Mouse (Mus musculus) heart, adult 11 months (tissue): ENCODE results near the gene Cbarp.

Experiments used
- DNase-seq: peaks from one replicate; pipeline ENCODE4 v3.0.0; 2022

Cbarp gene

DNA sequence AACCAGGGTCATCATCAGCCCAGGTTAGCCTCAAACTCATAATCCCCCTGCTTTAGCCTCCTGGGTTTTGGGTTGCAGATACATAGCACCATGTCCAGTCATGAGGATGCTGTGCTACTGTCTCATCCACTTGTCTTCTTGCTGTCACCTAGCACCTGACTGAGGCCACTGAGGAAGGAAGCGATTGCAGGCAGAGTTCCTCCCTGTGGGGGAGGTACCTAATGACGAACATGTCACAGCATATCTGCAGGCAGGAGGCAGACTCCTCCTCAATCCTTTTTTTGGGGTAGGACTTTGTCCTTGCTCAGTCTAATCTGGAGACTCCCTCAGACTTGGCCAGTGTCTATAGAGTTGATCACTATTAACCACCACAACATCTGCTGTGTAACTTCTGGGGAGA lies 19.0 kb downstream of the Cbarp start:
- DNase-seq: no peak

DNA sequence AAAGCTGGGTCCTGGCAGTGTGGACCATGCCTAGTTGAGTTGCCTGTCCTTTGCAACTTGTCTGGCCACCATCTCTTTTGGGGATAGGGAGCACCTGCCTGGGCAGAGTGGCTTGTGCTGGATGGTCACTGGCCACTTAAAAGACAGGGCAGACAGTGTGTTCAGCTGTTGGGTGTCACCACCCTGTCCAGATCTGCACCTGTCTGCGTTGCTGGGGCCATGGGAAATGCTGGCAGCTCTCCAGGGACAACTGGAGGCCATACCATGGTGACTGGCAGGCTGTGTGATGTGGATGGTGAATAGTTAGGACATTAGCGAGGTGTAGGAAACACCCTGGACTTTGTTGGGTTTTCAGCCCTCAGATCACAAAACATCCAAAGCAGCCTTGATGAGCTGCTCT lies 20.5 kb downstream of the Cbarp start:
- no peak for DNase-seq

DNA sequence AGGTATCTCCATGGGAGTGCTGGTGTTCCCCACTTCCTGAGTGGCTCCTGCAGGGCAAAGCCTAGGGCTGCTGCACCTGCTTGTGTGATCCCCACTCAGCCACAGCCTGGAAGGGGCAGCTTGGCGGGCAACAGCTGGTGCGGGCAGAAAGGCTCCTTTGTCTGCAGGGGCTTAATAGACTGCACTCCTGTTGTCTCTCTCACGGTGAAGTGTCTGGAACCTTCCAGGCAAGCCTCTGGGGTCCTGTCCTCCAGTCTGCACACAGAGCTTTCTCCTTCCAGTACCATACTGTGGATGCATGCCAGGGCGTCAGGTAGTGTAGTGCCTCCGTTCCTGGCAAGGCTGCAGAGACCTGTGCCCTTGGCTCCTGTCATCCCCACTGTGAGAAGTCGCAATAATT lies 22.1 kb downstream of the Cbarp start:
- no peak for DNase-seq

DNA sequence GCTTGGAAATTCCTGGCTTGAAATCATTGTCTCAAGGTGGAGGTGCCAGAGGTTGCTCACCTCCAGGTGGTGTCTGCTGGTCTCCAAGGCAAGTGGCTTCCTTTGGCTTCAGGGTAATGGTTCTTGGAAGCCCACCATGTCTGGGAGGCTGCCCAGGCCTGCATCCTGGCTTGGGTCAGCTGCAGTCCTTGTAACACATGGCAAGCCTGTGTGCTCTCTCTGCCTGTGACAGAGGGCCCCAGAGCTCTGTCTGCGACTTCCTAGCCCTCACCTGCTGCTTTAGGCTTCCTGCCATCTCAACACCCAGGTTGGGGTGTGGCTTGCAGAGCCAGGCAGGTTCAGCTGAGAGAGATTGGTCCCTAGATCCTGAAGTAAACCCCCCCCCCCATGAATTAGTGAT lies 22.9 kb downstream of the Cbarp start:
- peak; percentile 96 for DNase-seq

DNA sequence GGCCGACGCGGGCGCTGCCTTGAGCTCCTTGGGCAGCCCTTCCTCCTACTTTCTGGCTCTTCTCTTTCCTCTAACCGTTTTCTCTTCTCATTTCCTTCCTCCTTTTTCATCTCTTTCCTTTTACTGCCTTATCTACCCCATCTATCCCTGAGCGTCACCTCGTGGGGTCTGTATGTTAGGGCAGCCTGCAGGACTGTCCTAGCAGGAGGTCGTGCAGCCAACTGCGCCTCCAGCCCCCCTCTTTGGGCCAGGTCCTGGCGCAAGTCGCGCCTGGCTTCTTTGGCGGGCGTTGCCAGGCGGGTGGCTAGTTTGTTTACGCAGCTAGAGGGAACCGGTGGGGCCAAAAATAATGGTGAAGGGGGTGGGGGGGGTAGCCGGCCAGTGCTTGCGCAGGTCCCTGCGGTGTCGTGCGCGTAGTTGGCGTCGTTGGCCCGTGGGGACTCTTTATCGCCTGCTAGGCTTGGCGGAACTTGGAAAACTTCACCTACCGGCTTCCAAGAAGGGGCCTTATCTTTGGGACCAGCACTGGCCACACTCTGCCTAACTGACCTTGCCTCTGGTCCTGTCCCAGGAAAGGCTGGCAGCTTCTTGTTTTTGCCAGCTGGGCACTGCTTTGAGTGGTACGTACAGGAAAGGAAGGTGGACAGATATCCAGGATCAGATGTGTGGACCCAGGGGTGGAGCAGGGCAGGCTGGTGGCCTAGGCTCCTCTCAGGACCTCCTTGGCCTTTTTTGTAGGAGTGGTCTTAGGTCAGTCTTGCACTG lies 23.5 kb downstream of the Cbarp start:
- peak; percentile 98 for DNase-seq

DNA sequence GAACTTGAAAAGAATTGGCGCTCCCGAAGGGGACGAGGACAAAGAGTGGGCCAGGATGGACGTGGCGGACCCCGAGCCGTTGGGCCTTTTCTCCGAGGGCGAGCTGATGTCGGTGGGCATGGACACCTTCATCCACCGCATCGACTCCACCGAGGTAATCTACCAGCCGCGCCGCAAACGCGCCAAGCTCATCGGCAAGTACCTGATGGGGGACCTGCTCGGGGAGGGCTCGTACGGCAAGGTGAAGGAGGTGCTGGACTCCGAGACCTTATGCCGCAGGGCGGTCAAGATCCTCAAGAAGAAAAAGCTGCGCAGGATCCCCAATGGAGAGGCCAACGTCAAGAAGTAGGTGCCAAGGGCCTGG lies 24.1 kb downstream of the Cbarp start:
- DNase-seq: no peak

DNA sequence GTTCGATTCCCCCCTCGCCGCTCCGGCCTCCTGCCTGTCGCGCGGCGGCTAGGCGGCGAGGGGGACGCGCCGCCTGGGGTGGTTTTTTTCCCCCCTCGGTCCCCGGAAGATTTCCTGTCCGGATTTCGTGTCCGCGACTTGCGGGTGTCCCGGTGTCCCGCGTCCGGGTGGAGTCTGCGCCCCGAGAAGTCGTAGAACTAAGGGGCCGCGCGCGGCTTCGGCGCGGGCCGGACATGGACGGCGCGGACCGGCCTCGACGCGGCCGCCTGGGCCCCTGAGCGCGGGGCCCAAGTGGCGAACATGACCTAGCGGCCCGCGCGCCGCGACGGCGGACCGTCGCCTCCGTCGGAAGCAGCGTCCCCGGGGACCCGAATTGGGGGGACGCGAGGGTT lies 24.7 kb downstream of the Cbarp start:
- DNase-seq: no peak

DNA sequence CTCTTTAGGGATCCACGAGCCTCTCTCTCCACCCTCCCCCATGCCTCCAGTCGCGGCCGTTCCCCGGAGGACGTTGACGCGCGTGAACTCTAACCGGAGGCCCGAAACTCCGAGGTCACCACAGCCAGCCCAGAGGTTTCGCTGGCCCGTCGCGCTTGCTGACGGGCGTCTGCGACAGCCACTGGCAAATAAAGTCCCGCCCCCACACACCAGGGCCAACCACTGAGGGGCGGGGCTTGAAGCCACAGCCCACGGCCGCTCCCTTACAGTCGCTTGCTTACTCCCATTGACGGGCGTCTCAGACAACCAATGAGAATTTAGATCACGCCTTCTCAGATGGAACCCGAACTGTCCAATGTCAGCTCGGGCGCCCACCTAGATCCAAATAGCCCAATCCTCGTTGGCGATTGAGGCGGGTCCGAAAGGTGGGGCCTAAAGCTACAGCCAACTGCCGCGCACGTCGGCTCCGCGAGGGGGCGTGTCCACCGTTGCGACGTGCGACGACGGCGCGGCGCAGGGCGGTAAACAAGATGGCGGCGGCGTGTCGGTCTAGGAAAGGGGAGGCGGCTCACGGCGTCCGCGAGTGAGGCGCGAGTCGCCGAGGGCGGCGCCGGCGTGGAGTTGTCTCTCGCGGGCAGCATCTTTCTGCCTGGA lies 25.2 kb downstream of the Cbarp start, which contains the start of gene Stk11:
Gene Stk11 (plus strand): TSS at position 514 of the 654 bp plus-strand sequence.
- peak; percentile 100 for DNase-seq

DNA sequence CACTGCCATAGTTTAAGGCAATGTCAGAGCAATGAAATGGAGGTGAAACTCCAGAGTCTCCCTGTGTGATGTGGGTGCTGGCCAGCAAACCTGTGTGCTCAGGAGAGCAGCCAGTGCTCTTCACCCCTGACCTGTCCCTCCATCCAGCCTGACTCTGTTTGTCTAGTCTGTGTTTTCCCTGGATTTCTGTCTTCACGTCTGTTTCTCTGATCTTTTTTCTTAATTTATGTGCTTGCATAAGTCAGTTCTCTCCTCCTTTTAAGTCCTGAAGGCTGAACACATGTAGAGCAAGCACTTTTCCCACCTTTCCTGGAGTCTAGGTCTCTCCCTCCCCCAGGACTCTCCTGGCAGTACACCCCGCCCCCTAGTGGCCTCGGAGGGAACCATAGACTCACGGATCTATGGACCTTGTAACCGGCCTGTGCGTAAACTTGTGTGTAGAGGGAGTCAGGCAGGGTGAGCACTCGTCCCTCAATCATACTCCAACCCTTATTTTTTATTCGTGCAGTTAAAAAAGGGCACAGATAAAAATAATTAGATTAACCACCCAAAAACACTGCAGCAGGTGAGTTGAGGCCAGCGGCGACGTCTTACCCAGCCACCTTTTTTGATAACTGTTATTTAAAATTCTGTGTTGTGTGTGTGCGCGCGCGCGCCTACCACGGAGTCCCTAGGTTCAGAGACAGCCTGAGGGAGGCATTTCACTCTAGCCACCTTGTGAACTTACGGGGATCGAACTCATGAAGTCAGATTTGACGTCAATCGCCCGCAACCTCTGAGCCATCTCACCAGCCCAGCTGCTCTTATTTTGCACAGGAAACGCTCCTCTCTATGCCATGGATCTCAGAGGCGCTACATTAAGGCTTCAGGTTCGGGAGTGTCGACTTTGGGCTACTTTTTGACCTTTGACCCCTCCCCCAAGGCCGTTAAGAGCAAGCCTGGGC lies 26.0 kb downstream of the Cbarp start:
- peak; percentile 99 for DNase-seq

DNA sequence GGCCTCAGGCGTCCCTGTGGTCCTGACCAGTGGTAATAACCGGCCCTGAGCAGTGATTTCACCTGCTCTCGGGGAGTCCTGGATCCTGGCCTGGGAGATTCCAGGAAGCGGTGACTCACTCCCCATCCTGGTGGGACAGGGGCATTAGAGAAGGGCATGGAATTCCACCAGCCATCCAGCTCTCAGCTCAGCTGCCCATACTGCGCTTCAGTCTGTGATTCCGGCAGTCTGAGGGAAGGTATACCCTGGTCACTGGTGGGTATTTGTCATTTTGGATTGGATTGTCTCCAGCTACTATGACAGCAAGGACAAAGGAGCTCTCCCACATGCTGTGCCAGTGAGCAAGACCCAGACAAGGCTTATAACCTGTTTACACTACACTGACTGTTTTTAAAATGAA lies 33.0 kb downstream of the Cbarp start:
- DNase-seq: no peak

DNA sequence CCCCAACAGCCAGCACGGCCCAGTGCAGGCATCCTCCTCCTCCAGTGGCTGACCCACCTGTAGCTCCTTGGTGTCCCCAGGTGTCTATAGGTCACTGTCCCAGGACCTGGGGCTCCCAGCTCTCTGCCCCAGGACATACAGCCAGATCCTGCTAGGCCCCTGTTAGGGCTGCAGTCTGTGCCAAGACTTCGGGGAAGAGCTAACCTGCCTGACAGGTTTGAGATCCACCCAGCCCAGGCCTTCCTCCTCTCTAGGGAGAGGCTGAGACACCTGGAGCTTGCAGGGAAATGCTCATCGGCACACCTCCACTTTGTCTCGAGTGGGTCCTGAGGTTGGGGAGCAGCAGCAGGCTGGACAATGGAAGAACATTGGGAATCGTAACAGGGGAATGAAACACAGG lies 34.7 kb downstream of the Cbarp start:
- no peak for DNase-seq

DNA sequence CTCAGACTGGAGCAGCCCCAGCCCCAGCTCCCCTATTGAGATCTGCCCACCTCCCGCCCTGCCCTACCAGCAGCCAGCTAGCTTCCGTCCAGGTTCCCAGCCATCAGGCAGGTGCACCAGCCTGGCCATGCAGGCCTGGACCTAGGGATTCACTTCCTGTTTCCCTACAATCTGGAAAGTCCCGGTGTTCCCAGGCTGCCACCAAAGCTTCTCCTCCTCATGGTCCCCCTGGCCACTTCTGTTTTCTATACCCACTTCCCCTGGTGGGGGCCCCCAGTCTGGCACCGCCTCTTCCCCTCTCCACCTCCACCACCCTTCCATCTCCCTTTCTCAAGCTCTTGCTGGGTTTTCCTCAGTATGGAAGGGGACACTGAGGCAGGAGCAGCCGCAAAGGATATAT lies 35.2 kb downstream of the Cbarp start, which contains the start of gene Sbno2:
Gene Sbno2 (minus strand): TSS at position 112 of the 400 bp plus-strand sequence.
- peak; percentile 95 for DNase-seq

DNA sequence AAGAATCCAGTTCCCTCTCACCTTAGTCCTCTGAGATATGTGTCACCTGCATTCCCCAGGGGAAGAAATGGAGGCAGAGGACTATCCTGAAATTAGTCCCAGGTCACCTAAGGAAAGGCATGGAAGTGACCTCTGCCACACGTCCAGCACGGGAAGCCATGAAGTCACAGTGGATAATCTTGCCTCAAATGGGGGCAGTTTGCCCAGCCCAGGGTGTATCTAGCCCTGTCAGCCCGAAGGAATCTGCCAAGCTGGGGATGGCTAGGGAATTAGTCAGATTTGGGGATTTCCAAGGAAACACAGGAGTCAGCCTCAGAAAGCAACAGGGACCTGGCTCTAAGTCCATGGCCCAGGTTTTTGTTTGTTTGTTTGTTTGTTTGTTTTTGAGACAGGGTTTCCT lies 36.5 kb downstream of the Cbarp start:
- no peak for DNase-seq

DNA sequence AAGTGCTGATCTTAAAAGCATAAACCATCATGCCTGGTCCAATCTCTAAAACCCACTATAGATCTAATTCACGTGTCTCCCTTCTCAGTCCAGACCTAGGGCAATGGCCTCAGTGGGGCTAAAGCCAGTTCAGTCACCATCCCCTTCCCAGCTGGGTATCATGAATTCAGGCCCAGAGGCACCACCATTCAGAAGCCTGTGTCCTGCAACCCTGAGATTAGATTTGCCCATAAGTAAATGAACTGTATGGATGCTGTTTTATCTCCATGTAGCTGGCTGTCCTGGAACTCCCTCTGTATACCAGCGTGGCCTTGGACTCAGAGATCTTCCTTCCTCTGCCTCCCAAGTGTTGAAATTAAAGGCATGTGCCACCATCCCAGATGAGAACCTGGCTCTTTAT lies 37.6 kb downstream of the Cbarp start:
- no peak for DNase-seq

DNA sequence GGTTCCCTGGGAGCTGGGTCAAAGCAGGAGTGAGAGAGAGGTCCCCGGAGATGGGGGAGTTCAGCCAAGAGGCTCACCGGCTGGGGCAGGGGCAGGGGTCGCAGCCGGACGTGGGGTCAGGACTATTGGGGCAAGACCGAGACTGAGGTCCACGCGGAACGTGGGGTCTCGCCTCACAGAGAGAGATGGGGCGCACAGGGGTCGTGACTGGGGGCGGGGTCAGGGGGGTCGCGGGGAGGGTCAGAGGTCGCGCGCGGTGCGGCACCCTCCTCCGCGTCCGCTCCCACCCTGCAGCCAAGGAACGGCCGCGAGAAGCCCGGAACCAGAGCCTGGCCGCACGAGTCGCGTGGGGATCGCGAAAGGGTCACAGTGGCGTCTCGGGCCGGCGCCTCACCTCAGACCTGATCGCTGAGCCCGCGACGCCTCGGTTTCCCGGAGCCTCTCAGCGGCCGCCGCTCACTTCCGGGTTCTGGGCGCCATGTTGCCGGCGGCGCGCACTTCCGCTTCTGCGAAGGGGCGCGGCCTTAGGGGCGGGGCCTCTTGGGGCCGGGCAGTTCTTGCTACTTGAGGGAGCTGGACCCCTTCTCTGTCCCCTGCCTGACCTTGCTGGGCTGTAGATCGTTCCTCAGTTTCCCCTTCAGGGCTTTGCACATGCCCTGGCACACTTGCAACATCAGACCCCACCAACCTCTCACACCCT lies 38.3 kb downstream of the Cbarp start:
- peak; percentile 99 for DNase-seq

DNA sequence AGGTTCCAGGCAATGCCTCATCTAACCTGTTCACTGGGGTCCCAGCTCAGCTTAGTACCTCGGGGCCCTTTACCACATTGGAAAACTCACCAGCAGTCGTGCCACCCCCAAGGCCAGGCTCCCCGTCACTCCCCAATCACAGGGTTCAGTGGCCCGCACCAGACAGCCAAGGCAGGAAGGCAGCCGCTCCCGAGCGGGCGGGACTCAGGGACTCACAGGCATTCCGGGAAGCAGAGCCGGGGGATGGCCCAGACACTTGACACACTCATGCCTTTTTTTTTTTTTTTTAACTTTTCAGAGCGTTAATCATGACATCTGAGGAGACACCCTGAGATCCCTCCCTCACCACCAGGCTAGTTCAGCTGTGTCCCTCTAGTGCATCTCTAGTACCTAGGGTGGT lies 39.7 kb downstream of the Cbarp start:
- peak; percentile 96 for DNase-seq

DNA sequence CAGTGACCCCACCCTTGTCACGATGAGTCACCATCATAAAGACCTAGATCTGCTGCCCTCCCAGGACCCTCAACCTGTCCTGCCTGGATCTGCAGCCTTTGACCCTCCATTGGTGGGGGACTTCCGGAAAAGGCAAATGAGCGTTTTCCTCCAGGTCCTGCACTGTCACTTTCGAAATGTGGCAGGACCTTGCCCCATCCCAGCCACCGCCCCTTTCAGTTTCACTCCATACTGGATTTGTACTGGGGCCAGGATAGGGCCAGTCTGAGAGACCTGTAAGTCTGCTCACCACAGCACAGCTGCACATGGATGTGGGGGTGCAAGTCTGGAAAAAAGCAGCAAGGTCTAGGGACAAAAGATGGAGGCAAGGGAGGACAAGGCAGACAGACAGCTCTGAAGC lies 42.0 kb downstream of the Cbarp start:
- peak; percentile 94 for DNase-seq

DNA sequence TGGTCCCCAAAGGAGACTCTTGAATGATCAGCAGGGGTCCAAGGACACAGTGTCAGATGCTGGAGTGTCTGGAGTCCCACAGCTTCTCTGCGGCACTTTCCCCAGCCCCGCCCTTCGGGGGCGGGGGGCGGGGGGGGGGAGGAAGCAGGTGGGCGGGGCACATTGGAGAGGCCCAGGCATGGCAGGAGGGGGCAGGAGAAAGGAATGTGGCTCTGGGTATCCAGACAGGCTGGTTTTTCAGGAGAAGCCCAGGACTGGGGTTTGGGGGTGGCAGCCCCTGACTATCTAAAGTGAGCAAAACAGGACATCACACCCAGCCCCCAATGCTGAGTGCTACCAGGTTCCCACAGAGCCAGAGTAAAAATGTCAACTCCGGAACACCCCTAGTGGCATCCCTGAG lies 43.4 kb downstream of the Cbarp start:
- DNase-seq: no peak

DNA sequence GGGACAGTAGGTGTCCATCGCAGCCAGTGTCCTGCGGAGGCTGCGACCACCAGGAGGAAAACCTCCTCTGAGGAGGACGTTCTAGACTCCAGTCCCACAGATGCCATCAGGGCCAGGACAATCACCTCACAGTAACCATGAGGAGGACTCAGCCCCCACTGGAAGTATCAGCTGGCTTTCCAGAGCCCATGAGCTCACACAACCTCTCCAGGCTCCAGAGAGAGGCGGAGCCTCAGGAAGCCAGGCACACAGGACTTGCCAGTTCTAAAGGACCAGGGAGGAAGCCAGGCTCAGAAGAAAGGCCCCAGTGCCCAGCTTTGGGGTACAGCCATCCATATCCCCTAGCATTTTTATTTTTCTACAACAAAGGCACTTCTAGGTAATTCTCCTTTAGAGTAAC lies 45.1 kb downstream of the Cbarp start:
- DNase-seq: peak; percentile 95

DNA sequence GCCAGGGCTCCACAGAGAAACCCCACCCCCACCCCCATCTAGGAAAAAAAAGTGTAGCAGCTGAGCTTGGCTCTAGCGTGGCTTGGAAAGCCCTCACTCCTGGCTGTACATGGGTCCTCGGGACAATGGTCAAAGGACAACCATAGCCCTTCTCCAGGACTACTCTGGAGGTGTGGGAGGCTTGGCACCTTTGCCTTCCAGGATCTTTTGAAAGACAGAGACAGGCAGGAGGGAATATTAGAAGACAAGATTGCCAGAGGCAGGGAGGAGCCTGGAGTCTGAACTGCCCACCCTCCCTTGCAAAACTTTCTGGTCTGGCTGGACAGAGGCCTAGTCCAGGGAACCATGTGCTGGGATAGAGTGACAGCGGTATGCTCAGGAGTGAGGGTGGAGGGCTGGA lies 46.0 kb downstream of the Cbarp start:
- no peak for DNase-seq

DNA sequence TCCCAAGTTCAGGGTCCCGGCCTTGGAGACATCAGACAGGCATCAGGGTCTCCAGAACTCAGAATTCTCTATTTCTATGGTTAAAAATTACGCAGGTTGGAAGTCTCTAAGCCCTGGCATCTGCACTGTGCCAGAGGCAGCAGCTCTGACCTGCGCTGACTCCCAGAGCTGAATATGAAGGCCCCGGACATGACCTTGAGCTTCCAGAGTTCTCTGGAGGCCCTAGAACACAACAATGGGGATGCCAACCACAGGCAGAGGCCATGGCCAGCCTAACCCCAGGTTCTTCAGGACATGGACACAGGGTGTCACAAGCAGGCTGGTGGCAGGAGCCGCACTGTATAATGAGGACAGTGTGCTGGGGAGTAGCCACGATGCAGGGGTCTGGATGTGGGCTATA lies 46.5 kb downstream of the Cbarp start:
- DNase-seq: no peak

DNA sequence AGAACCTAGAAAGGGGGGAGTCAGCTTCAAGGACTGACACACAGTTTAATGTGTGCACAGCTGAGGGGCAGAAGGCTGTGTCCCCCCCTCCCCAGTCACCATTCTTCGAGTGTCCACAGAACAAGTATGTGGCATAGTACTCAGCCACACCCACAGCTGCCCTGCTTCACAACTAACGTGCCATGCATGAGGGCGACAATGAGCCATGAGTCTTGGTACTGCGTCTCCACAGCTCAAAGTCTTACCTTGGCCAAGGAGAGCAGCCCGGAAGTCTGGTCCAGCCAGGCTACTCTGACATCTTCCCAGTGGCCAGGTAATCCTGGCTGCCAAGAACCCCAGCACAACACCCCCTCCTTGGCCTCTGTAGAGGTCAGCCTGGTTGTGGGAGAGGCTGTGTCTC lies 47.9 kb downstream of the Cbarp start:
- no peak for DNase-seq

DNA sequence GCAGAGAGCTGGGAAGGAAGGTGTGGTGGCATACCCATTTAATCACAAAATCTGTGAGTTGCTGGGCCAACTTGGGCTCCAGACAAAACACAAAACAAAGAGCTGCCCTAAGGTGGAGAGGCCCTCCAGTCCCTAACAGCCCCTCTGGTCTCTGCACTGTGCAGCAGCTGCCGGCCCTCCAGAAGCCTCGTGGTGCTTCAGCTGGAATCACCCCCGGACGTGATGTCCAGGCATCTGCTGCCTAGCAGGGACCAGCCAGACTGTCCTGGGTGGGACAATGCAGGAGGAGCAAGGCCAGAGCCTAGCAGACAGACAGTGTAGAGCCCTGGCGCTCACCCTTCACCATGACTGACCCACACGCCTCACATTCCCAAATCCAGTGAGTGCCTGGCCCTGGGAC lies 49.1 kb downstream of the Cbarp start:
- DNase-seq: no peak
